Mouse (Mus musculus) midbrain, embryonic 12.5 days (tissue): Measurements from ENCODE around the gene Nav3. TPM values are rescaled to one million over a fixed set of nuclear protein-coding genes. Genes with fewer than 3 reads are reported as not detected.

Experiments used
- ATAC-seq: fragments of 200-750 bp; cut with Nextera tagmentation; 2 replicates; pipeline ENCODE4 v1.8.0; 2017; ENCODE audit warnings: low read depth, moderate TSS enrichment, moderate library complexity; ENCODE audit not compliant: low FRiP score
- H3K27ac ChIP-seq: fragments of 300-500 bp; sonication (generic); replicated peaks from 2 replicates; pipeline ENCODE4 v1.5.1; 2016; ENCODE audit warnings: mild to moderate bottlenecking
- H3K27me3 ChIP-seq: fragments of 300-500 bp; sonication (generic); 2 replicates; pipeline ENCODE4 v1.6.1; 2016; ENCODE audit warnings: mild to moderate bottlenecking
- H3K36me3 ChIP-seq: fragments of 300-500 bp; sonication (generic); 2 replicates; pipeline ENCODE4 v1.6.1; 2016
- H3K4me1 ChIP-seq: fragments of 300-500 bp; sonication (generic); 2 replicates; pipeline ENCODE4 v1.6.1; 2016
- H3K4me2 ChIP-seq: fragments of 300-500 bp; sonication (generic); replicated peaks from 2 replicates; pipeline ENCODE4 v1.6.1; 2016; ENCODE audit warnings: mild to moderate bottlenecking, moderate library complexity
- H3K4me3 ChIP-seq: fragments of 300-500 bp; sonication (generic); 2 replicates; pipeline ENCODE4 v1.5.1; 2016; ENCODE audit warnings: mild to moderate bottlenecking
- H3K9ac ChIP-seq: fragments of 300-500 bp; sonication (generic); replicated peaks from 2 replicates; pipeline ENCODE4 v1.6.1; 2016; ENCODE audit warnings: mild to moderate bottlenecking, moderate library complexity
- H3K9me3 ChIP-seq: fragments of 300-500 bp; sonication (generic); 2 replicates; pipeline ENCODE4 v1.6.1; 2016; ENCODE audit warnings: mild to moderate bottlenecking
- WGBS: fragments of 180-500 bp; shearing (Covaris S2); methylation state at CpG from one replicate; pipeline ENCODE4 v1.1.7; 2016; 5-methylcytosine and 5-hydroxymethylcytosine counted together
- polyA plus RNA-seq: library from polyadenylated mRNA; unstranded; fragments of >200 nt; fragmentation: Nextera tagmentation; extraction: Ambion mirVana; gene quantifications from 2 replicates; pipeline ENCODE4 v1.2.1, GENCODE M21; 2016

The Nav3 gene
- polyA plus RNA-seq, 1 experiment from 2014 or later, result 16.9 TPM

DNA sequence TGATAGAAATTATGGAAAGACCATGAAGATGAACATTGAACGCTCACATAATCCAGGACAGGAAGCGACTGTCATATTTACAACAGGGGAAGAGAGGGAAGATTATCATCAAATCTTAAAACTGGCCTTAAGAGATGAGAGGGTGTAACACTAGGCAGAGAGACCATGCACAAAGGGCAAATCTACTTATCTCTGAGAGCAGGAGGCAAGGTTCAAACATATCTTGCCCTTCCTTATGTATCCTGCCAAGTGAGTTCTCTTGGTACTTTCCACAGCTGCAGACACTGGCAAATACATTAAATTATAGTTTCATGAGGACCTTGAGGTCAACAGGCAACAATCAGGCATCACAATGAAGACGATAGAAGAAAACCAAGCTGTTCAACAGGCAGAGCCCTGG lies 529.9 kb downstream of the Nav3 start:
- Histone ChIP-seq H3K4me3 (no peak overlapping the region), H3K9ac (no peak overlapping the region), H3K4me2 (no peak overlapping the region), H3K4me1 (peaks cover 10% of the 10 kb centered on the region; the same call in 1 of the 2 replicates), H3K36me3 (no peaks in the 10 kb centered on the region), H3K27me3 (no peaks in the 10 kb centered on the region), H3K27ac (no peak overlapping the region), H3K9me3 (no peaks in the 10 kb centered on the region)
- 76% methylated on average over 3 of the region's 3 CpGs for WGBS
- ATAC-seq, result no peak

DNA sequence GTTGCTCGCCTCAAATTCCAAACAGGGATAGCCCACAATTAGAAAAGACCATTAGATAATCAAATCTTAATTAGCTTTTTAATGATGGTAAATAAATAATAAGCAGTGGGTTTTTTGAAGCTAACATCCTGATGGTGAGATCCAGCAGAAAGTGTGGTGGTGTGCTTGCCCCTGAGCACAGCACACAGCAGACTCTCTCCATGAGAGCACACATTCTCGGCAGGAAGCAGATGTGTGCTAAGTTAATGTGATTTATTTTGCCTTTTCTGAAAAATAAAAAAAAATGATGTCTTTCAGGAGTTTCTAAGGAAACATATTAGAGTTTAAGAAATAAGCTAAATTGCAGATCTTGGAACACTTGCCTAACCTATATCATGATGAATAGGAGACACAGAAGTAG lies 531.9 kb downstream of the Nav3 start:
- Histone ChIP-seq H3K27ac (no peak overlapping the region), H3K27me3 (no peaks in the 10 kb centered on the region), H3K36me3 (no peaks in the 10 kb centered on the region), H3K4me2 (no peak overlapping the region), H3K9me3 (no peaks in the 10 kb centered on the region), H3K4me1 (peaks cover 12% of the 10 kb centered on the region; the same call in 1 of the 2 replicates), H3K9ac (no peak overlapping the region), H3K4me3 (no peak overlapping the region)
- WGBS, result 87% methylated on average over 2 of the region's 2 CpGs
- no peak for ATAC-seq

DNA sequence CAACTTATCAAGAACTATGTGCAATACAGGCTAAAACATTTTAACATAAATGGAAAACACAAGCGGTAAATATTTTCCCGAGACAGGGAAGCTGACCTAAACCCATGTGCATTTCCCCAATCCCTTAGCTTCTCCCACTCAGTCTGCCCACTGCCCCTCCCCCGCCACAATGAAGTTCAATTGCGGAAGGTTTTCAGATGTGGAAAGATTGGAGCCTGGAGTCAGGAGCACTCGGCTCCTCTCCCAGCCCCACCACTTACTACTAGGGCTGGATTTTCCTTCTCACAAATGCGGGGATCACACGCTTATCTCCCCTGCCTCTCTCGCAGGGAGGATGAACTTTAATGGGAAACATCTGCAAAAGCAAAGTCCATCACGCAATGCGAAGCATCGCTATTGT lies 534.6 kb downstream of the Nav3 start:
- H3K4me3 ChIP-seq, result no peak overlapping the region
- ATAC-seq, result peak; percentile 38
- no peak overlapping the region for H3K9ac ChIP-seq
- H3K4me1 ChIP-seq, result peaks cover 6% of the 10 kb centered on the region; the same call in 1 of the 2 replicates
- WGBS, result 52% methylated on average over 11 of the region's 11 CpGs
- no peaks in the 10 kb centered on the region for H3K36me3 ChIP-seq
- no peak overlapping the region; the same call in 1 of the 2 replicates for H3K4me2 ChIP-seq
- no peaks in the 10 kb centered on the region for H3K27me3 ChIP-seq
- no peak overlapping the region for H3K27ac ChIP-seq
- H3K9me3 ChIP-seq, result no peaks in the 10 kb centered on the region

DNA sequence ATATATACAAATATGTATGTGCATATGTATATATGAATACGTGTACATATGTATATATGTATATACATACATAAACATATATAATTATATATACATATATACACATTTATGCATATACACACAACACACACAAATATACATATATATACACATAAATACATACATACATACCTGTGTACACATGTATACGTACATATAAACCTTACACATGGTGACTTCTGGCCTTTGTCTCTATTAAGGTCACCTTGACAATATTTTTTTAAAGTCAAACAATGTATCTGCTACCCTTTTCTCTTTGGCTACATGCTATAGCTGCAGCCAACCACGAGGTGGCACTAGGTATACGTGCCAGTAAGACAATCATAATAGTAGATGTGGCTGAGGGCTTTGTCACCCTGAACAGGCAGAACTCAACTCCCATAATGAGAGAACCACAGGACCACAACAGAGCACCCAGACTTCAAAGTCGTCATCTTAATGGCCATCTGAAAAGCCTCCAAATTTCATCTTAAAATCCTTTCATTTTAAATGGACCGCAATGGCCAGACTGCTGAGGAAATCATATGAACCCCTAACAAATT lies 535.3 kb downstream of the Nav3 start:
- WGBS, result 11% methylated on average over 6 of the region's 6 CpGs
- Histone ChIP-seq H3K27me3 (no peaks in the 10 kb centered on the region), H3K4me1 (peaks cover 6% of the 10 kb centered on the region; the same call in 1 of the 2 replicates), H3K27ac (no peak overlapping the region), H3K9ac (no peak overlapping the region), H3K9me3 (no peaks in the 10 kb centered on the region), H3K36me3 (no peaks in the 10 kb centered on the region), H3K4me3 (no peak overlapping the region), H3K4me2 (no peak overlapping the region)
- peak; percentile 87 for ATAC-seq

DNA sequence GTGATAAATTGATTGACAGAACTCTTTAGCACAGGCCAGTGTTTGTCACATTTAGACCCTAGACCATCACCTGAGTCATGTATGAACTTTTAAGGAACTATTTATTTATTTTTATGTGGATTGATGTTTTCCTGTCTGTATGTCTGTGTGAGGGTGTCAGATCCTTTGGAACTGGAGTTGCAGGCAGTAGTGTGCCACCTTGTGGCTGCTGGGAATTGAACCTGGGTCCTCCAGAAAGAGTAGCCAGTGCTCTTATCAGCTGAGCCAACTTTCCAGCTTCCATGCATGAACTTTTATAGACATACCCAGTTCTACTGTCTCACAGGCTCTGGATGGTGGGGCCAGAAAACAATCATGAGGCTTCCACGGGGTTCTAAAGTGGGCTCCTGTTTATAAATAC lies 536.5 kb downstream of the Nav3 start:
- no peak overlapping the region for H3K4me3 ChIP-seq
- peaks cover 6% of the 10 kb centered on the region; the same call in 1 of the 2 replicates for H3K4me1 ChIP-seq
- H3K36me3 ChIP-seq, result no peaks in the 10 kb centered on the region
- H3K9me3 ChIP-seq, result no peaks in the 10 kb centered on the region
- no peaks in the 10 kb centered on the region for H3K27me3 ChIP-seq
- H3K27ac ChIP-seq, result no peak overlapping the region
- H3K9ac ChIP-seq, result no peak overlapping the region
- 57% methylated on average over 1 of the region's 1 CpGs for WGBS
- H3K4me2 ChIP-seq, result no peak overlapping the region
- no peak for ATAC-seq

DNA sequence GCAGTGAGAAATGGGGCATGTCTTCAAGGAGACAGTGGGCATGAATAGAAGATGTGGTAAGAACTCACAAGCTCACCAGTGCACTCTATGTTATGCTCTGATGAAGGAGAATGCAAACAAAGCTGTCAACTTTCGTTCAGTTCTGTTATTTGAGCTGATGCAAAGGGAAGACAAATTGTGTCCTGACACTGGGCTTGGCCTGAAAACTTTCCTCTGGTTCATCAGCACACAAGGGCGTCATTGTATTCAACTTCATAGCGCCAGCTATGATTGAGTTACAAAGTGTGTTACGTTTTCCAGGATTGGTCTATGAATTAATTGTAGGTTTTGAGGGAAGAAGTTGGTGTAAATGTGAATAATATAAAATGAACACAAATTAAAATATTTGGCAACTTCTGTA lies 548.8 kb downstream of the Nav3 start:
- no peak for ATAC-seq
- Histone ChIP-seq H3K27ac (no peak overlapping the region), H3K36me3 (no peaks in the 10 kb centered on the region), H3K9ac (no peak overlapping the region), H3K4me3 (no peak overlapping the region), H3K4me1 (no peaks in the 10 kb centered on the region), H3K27me3 (no peaks in the 10 kb centered on the region), H3K9me3 (no peaks in the 10 kb centered on the region), H3K4me2 (no peak overlapping the region)
- 79% methylated on average over 4 of the region's 4 CpGs for WGBS

DNA sequence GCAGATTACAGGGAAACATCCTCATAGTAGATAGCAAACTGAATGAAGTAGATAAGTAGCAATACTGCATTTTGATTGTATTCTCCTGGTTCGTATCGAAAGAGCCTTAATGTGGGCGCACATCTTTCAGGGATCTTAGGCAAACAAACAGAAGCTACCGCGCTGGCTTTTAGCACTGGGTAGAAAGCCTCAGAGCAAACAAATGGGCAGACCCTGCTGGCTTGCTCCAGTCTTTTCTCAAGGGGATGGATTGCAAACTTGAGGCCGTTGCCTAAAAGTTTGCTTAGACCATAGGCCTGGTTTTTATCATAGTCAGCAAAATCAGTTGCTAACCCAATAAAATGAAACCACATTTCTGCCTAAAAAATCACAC lies 549.6 kb downstream of the Nav3 start:
- no peak overlapping the region for H3K9ac ChIP-seq
- no peaks in the 10 kb centered on the region for H3K36me3 ChIP-seq
- H3K9me3 ChIP-seq, result no peaks in the 10 kb centered on the region
- H3K4me1 ChIP-seq, result no peaks in the 10 kb centered on the region
- 66% methylated on average over 6 of the region's 6 CpGs for WGBS
- H3K27me3 ChIP-seq, result no peaks in the 10 kb centered on the region
- H3K4me3 ChIP-seq, result no peak overlapping the region
- H3K4me2 ChIP-seq, result no peak overlapping the region
- no peak overlapping the region for H3K27ac ChIP-seq
- ATAC-seq, result no peak

DNA sequence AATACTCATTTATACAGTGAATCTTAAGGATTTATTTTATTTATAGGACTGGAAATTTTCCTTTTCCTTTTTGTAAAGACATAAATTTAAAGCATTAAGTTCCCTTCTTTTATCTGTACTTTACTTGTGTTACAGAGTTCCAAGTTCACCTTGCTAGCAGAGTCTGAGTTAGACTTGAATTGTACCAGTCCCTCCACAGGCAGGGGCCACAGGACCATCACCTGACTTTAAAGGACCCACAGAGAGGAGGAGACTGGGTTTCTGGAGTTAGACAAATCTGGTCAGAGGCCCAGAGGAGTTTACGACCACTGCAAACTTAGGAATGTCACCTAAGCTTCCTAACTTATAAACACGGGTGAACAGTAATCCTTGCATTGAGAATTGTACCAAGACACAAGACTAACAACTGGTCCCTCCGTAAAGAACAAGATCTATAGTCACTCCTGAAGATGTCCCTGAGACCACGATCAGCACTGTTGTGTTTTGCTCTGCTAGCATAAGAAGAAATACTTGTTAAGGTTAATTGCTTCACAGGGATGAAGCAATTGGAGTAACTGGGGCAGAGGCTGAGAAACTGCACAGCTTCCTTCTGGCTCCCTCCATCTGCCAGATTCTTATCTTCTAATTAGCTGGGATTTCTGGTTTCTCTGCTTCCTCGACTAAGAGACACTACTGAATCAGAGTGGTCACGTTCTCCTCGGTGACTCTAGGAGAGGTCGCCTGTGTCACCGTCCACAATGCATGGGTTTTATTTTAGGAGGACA lies 550.2 kb downstream of the Nav3 start:
- WGBS, result 62% methylated on average over 9 of the region's 9 CpGs
- Histone ChIP-seq H3K4me3 (no peak overlapping the region), H3K9ac (no peak overlapping the region), H3K4me1 (no peaks in the 10 kb centered on the region), H3K27ac (no peak overlapping the region), H3K4me2 (no peak overlapping the region), H3K9me3 (no peaks in the 10 kb centered on the region), H3K36me3 (no peaks in the 10 kb centered on the region), H3K27me3 (no peaks in the 10 kb centered on the region)
- no peak for ATAC-seq

DNA sequence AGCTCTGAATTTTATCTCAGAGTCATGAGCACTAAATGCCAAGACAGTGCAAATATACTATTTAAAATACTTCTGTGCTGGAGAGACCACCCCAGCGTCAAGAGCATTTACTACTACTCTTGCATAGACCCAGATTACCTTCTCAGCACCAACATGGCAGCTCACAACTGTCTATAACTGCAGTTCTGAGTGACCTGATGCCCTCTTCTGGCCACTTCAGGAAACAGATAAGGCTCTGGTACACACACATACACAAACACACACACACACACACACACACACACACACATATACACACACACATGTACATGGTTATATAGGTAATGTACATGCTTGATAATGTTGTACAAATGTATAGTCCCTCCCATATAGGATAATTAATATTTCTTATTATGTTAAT lies 551.2 kb downstream of the Nav3 start:
- no peaks in the 10 kb centered on the region for H3K9me3 ChIP-seq
- H3K4me3 ChIP-seq, result no peak overlapping the region
- no peak for ATAC-seq
- H3K9ac ChIP-seq, result no peak overlapping the region
- H3K27ac ChIP-seq, result no peak overlapping the region
- WGBS, result 100% methylated on average over 1 of the region's 1 CpGs
- no peaks in the 10 kb centered on the region for H3K36me3 ChIP-seq
- no peaks in the 10 kb centered on the region for H3K4me1 ChIP-seq
- H3K4me2 ChIP-seq, result no peak overlapping the region
- no peaks in the 10 kb centered on the region for H3K27me3 ChIP-seq

DNA sequence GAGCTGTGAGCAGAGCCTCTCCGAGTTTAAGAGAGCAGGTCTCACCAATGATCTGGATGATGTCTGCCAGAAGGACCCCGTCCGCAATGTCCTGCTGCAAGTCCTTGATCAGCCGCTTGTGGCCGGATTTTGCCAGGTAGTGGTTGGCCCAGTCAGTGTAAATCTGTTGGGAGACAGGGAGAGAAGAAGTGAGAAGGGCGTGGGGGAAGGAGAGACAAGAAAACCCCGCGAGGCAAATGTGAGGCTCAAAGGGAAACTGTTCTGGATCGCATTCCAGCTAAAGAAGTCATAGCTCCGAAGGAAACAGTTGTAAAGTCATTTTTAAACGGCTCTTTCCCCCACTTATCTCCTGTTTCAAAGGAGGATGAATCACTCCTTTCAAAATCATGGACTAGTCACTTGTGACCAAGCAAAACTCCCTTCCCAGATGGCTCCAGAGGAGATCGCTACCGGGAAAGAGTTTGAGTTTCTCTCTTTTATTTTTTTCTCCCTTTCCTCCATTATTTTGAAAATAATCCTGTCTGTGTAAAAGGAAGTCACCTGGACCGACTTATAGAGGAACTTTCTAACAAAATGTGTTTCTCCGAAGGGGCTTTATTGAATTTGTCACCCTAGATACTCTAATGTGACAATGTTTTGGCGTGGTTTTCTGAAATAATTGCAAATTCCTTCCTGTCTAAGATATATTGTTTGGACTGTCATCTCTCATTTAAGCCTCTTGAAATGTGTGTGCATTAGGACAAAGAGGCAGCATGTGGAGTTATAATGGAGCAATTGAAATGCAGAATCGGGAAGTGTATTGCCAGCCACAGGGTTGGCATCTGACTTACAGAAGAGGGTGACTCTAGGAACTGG lies 552.1 kb downstream of the Nav3 start:
- Histone ChIP-seq H3K9me3 (no peaks in the 10 kb centered on the region), H3K27me3 (no peaks in the 10 kb centered on the region), H3K36me3 (no peaks in the 10 kb centered on the region), H3K27ac (no peak overlapping the region), H3K9ac (no peak overlapping the region), H3K4me1 (no peaks in the 10 kb centered on the region), H3K4me3 (no peak overlapping the region), H3K4me2 (no peak overlapping the region)
- WGBS, result 72% methylated on average over 17 of the region's 17 CpGs
- peak; percentile 54 for ATAC-seq

DNA sequence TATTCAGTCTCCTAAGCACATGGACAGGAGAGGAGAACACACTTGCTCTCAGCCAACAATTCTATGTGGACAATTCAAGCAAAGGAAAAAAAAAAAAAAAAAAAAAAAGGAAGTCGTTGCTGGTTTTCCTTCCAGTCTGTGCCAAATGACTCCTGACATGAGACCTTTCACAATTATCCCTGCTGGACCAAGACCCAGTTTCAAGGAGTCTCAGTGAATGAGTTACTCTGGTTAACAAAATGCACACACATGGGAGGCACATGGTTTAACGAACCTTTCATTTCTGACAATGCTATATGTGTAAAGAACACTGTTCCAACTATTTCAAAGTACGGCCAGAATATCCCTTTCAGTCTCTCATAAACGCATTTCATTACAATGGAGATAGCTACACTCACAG lies 552.8 kb downstream of the Nav3 start:
- H3K36me3 ChIP-seq, result no peaks in the 10 kb centered on the region
- H3K4me1 ChIP-seq, result no peaks in the 10 kb centered on the region
- ATAC-seq, result no peak
- H3K4me3 ChIP-seq, result no peak overlapping the region
- H3K27ac ChIP-seq, result no peak overlapping the region
- no peaks in the 10 kb centered on the region for H3K9me3 ChIP-seq
- WGBS, result 88% methylated on average over 4 of the region's 4 CpGs
- no peak overlapping the region for H3K9ac ChIP-seq
- H3K4me2 ChIP-seq, result no peak overlapping the region
- no peaks in the 10 kb centered on the region for H3K27me3 ChIP-seq

DNA sequence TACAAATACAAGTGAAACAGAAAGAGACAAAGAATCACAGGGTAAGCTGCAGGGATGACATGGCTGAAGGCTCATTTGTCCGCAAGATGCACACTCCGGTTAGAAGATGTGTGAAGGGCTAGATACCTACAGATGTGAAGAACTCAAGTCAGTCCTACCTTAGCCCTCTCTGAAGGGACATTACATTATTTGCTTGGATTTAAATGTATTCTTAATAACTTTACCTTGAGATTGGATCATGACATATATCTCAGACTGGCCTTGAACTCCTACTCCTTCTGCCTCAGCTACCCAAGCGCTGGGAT lies 566.9 kb downstream of the Nav3 start:
- no peak for ATAC-seq
- Histone ChIP-seq H3K27me3 (no peaks in the 10 kb centered on the region), H3K4me3 (no peak overlapping the region), H3K36me3 (no peaks in the 10 kb centered on the region), H3K9ac (no peak overlapping the region), H3K4me1 (0 out of 2 replicates have a peak, but pooled peaks cover under 1% of the 10 kb centered on the region), H3K9me3 (no peaks in the 10 kb centered on the region), H3K27ac (no peak overlapping the region), H3K4me2 (no peak overlapping the region)
- 61% methylated on average over 3 of the region's 3 CpGs for WGBS
